Mouse (Mus musculus) intestine, embryonic 14.5 days (tissue): ENCODE measurements around the gene Sertad1. TPM values are rescaled to one million over a fixed set of nuclear protein-coding genes. Genes with fewer than 3 reads are reported as not detected.

ENCODE experiments used
- ATAC-seq: fragments of 200-750 bp; cut with Nextera tagmentation; replicated peaks from 2 replicates; pipeline ENCODE4 v1.8.0; 2017; ENCODE audit warnings: low read depth, moderate number of reproducible peaks, moderate TSS enrichment, moderate library complexity; ENCODE audit not compliant: low FRiP score, low TSS enrichment
- DNase-seq: peaks from one replicate; pipeline ENCODE4 v3.0.0-alpha.2; 2018; ENCODE audit warnings: low spot score
- H3K27ac ChIP-seq: fragments of 300-500 bp; sonication (generic); 2 replicates; pipeline ENCODE4 v1.5.1; 2014; ENCODE audit warnings: low read depth, mild to moderate bottlenecking, control low read depth
- H3K27me3 ChIP-seq: fragments of 300-500 bp; sonication (generic); replicated peaks from 2 replicates; pipeline ENCODE4 v1.6.1; 2014; ENCODE audit warnings: low read length, control low read depth; ENCODE audit not compliant: control insufficient read depth, insufficient read depth
- H3K36me3 ChIP-seq: fragments of 300-500 bp; sonication (generic); 2 replicates; pipeline ENCODE4 v1.6.1; 2014; ENCODE audit warnings: low read length, control low read depth; ENCODE audit not compliant: control insufficient read depth, insufficient read depth
- H3K4me1 ChIP-seq: fragments of 300-500 bp; sonication (generic); replicated peaks from 2 replicates; pipeline ENCODE4 v1.6.1; 2014; ENCODE audit warnings: low read length, control low read depth, mixed read lengths; ENCODE audit not compliant: control insufficient read depth, insufficient read depth
- H3K4me2 ChIP-seq: fragments of 300-500 bp; sonication (generic); 2 replicates; pipeline ENCODE4 v1.6.1; 2014; ENCODE audit warnings: low read length
- H3K4me3 ChIP-seq: fragments of 300-500 bp; sonication (generic); 2 replicates; pipeline ENCODE4 v1.5.1; 2014; ENCODE audit warnings: low read depth, low read length, control low read depth, mixed read lengths
- H3K9ac ChIP-seq: fragments of 300-500 bp; sonication (generic); 2 replicates; pipeline ENCODE4 v1.6.1; 2014; ENCODE audit warnings: mild to moderate bottlenecking, low read length
- H3K9me3 ChIP-seq: fragments of 300-500 bp; sonication (generic); 2 replicates; pipeline ENCODE4 v1.6.1; 2016; ENCODE audit warnings: low read length, control low read depth; ENCODE audit not compliant: control insufficient read depth
- WGBS: fragments of 180-500 bp; shearing (Covaris S2); extraction: QIAGEN DNeasy Blood & Tissue Kit; methylation state at CpG from one replicate; pipeline ENCODE4 v1.1.7; 2014; 5-methylcytosine and 5-hydroxymethylcytosine counted together
- polyA plus RNA-seq: library from polyadenylated mRNA; unstranded; fragments of >200 nt; fragmentation: Nextera tagmentation; extraction: Ambion mirVana; gene quantifications from 2 replicates; pipeline ENCODE4 v1.2.1, GENCODE M21; 2014

The Sertad1 gene
- polyA plus RNA-seq, 1 experiment from 2014 or later = 33.9 TPM

- H3K36me3 ChIP-seq = peaks cover 51% of the 10 kb centered on the region
- 86% methylated on average over 6 of the region's 6 CpGs for WGBS
- H3K4me3 ChIP-seq = no peak overlapping the region
- H3K27ac ChIP-seq = no peak overlapping the region
- H3K9ac ChIP-seq = no peak overlapping the region
- no peak for DNase-seq
- H3K4me1 ChIP-seq = no peaks in the 10 kb centered on the region
- no peak overlapping the region for H3K4me2 ChIP-seq
- ATAC-seq = no peak
- H3K27me3 ChIP-seq = no peaks in the 10 kb centered on the region
- H3K9me3 ChIP-seq = no peaks in the 10 kb centered on the region
These were observed 49.9 kb downstream of the Sertad1 start for GRCm38 (mm10) chr7:27536618-27537017.

- Histone ChIP-seq H3K9me3 (no peaks in the 10 kb centered on the region), H3K4me3 (no peak overlapping the region), H3K36me3 (peaks cover 42% of the 10 kb centered on the region), H3K27me3 (no peaks in the 10 kb centered on the region), H3K4me2 (no peak overlapping the region), H3K9ac (no peak overlapping the region), H3K27ac (no peak overlapping the region), H3K4me1 (peaks cover 1% of the 10 kb centered on the region; the same call in 1 of the 2 replicates)
- DNase-seq (no peak), ATAC-seq (no peak)
- 87% methylated on average over 8 of the region's 8 CpGs for WGBS
These were observed 51.3 kb downstream of the Sertad1 start for GRCm38 (mm10) chr7:27537998-27538397.

- H3K4me1 ChIP-seq = peaks cover 7% of the 10 kb centered on the region
- H3K36me3 ChIP-seq = peaks cover 35% of the 10 kb centered on the region
- H3K27me3 ChIP-seq = no peaks in the 10 kb centered on the region
- no peak overlapping the region for H3K27ac ChIP-seq
- no peak overlapping the region for H3K4me2 ChIP-seq
- 96% methylated on average over 2 of the region's 2 CpGs for WGBS
- H3K9me3 ChIP-seq = no peaks in the 10 kb centered on the region
- H3K4me3 ChIP-seq = no peak overlapping the region
- ATAC-seq (no peak), DNase-seq (no peak)
- H3K9ac ChIP-seq = no peak overlapping the region
These were observed 52.1 kb downstream of the Sertad1 start for GRCm38 (mm10) chr7:27538797-27539196.

Other genes with a start within 250 kb of the Sertad1 start
- gene Numbl, start 228.5 kb upstream of the Sertad1 start, polyA plus RNA-seq = 9.2 and 11.0 TPM in 2 replicates
- 97.9 and 110 TPM in 2 replicates for gene Ltbp4, start 149.2 kb upstream of the Sertad1 start, polyA plus RNA-seq
- 39.8 and 40.0 TPM in 2 replicates for gene Shkbp1, start 130.9 kb upstream of the Sertad1 start, polyA plus RNA-seq
- gene Gm20479, start 129.5 kb upstream of the Sertad1 start, polyA plus RNA-seq = 0.50 and 1.2 TPM in 2 replicates
- 0.34 and 0.48 TPM in 2 replicates for gene Sptbn4, start 39.2 kb upstream of the Sertad1 start, polyA plus RNA-seq
- 52.3 and 54.0 TPM in 2 replicates for gene Blvrb, start 38.9 kb upstream of the Sertad1 start, polyA plus RNA-seq
- gene Sertad3, start 13.1 kb upstream of the Sertad1 start, polyA plus RNA-seq = 25.2 and 29.0 TPM in 2 replicates
- gene Prx, start 12.4 kb downstream of the Sertad1 start, polyA plus RNA-seq = 1.5 and 1.6 TPM in 2 replicates
- 0.83 and 1.2 TPM in 2 replicates for gene Hipk4, start 36.4 kb downstream of the Sertad1 start, polyA plus RNA-seq
- 58.5 and 66.6 TPM in 2 replicates for gene Pld3, start 66.3 kb downstream of the Sertad1 start, polyA plus RNA-seq
- gene 2310022A10Rik, start 66.3 kb downstream of the Sertad1 start, polyA plus RNA-seq = 20.8 and 23.6 TPM in 2 replicates
- 83.4 and 90.5 TPM in 2 replicates for gene Akt2, start 104.6 kb downstream of the Sertad1 start, polyA plus RNA-seq
- 3.2 and 3.3 TPM in 2 replicates for gene Ttc9b, start 167.0 kb downstream of the Sertad1 start, polyA plus RNA-seq
- 6.3 and 7.0 TPM in 2 replicates for gene Map3k10, start 187.7 kb downstream of the Sertad1 start, polyA plus RNA-seq
- 2.5 and 3.4 TPM in 2 replicates for gene Zfp607b, start 202.4 kb downstream of the Sertad1 start, polyA plus RNA-seq
- gene Zfp60, start 244.5 kb downstream of the Sertad1 start, polyA plus RNA-seq = 28.5 and 32.2 TPM in 2 replicates